Mouse (Mus musculus) heart, adult 18-20 months (tissue): Measurements from ENCODE around the gene Mnd1. TPM values are rescaled to one million over a fixed set of nuclear protein-coding genes. Genes with fewer than 3 reads are reported as not detected.

Source experiments
- DNase-seq, 2 experiments: peaks; one replicate each; pipeline ENCODE4 v3.0.0; 2021 to 2022; ENCODE audit warnings: mixed read lengths in 1 of 2
- total RNA-seq, 2 experiments: library from RNA; stranded (reverse); gene quantifications; 2 replicates each; pipeline ENCODE4 v1.2.3; 2021

The Mnd1 gene
- total RNA-seq, 2 experiments from 2014 or later = 2.7 to 2.8 TPM

DNA sequence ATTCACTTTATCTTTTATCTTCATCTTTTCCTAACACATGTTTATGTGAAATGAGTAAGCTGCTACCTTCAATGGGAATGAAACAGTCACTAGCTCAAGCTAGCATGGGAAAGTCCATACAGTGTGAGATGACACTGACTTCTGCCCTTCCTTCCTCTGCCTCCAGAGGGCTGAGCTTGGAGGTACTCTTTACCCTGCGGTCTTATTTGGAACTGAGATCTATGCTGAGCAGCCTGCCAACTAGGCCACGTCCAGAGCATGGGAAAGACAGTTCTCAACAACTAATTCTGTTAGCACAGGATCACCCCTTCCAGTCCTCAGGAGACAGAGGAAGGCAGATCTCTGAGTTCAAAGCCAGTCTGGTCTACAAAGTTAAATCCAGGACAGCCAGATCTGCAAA lies 64.6 kb downstream of the Mnd1 start:
- DNase-seq = peak in 1 of 2 experiments; percentile 25

DNA sequence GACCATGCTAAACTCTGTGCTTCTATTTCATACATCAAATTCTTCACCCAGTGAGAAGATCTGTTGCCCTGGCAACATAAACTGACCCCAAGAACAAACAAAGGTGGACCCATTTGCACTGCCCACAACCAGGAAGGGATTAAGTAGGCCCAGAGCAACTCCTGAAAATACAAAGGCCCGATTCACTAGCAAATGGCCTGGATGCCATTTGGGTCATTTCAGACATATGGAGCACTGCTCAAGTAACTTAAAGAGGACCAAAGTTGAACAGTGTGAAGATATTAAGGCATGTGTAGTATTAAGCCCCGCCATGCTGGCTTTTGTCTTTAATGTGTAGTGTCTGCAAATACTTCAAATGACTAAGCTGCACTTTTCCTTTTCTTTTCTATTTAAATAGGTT lies 68.7 kb downstream of the Mnd1 start:
- no peak for DNase-seq

DNA sequence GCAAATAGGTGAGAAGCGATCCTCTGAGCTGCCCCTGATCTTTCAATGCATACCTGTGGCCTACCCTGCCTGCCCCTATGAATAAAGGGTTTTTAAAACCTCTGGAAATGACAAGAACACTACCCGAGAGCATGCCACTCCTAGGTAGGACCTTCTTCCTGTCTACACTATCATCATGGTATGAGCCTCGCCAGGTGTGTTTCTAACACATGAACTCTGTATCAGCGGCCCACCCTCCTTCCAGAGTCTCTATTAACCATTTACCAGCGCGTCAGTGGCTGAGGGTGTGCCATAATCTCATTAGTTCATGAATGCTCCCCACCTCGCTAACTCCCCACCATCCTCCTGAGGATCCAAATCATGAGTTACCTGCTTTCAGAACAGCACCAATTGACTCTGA lies 69.2 kb downstream of the Mnd1 start:
- no peak for DNase-seq

DNA sequence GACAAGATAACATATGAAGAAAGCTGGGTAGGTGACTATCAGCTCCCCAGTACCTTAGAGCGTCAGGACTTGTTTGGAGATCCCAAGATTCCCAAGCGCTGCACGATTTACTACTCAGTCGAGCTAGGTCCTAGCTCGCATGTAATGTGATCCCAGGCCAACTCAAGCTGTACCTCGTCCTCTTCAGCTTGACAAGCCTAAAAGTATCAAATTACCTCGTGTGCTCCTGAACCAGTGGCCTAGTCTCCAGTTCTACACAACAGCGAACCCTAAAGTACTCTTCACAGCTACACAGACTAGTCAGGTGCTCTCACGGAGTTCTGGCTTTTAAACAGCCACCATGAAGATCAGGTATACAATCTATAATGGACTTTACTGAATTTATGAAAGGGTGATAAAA lies 70.2 kb downstream of the Mnd1 start:
- no peak for DNase-seq

DNA sequence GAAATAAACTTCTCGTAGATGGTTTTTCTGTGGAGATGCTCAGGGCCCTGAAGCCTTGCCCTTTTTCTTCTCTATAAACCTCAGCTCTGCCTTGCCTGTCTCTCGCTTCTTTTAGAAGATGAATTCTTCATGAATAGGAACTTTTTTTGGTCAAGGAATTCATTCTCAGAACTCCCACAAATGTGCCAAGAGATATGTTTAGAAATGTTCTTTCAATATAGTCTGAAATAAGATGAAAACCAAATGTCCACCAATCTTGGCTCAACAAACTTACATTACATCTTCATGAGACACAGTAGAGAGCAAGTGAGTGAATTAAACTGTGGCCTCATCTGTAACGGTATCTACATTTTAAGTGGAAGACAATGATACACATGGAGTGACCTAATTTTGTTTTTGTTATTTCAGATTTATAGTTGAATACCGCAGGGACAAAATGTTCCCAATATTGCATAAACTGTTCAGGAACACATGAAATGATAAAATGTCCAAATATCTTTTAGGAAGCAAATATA lies 74.3 kb downstream of the Mnd1 start:
- DNase-seq = no peak

DNA sequence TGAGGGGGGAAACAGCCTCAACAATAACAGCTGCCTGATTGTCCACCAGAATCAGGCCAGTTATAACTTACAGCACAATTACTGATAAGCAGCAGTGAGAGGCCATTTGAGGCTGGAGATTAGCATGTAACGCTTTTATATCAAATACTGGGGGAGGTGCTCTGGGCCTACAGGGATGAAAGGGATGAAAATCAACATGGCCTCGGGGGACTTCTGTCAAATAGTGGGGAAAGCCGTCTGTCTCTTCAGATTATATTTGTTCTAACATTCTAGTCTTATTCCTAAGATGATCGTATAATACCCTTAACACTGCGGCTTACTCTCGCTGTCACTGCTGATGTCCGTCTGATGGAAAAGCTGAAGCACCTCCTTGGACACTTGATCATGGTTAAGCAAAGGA lies 75.5 kb downstream of the Mnd1 start:
- DNase-seq = no peak

DNA sequence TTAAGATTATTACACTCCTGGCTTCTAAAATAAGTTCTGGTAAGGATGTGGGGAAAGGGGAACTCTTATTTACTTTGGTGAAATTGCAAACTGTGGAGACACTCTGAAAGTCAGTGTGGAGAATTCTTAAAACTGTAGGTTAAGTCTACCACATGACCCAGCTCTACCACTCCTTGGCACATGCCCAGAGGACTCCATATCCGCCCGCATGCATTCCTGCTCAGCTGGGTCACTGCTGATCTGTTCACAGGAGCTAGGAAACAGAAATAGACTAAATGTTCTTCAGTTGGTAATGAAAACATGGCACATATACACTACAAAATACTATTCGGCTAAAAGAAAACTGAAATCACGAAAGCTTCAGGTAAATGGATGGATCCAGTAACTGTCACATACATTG lies 78.1 kb downstream of the Mnd1 start:
- DNase-seq = no peak

DNA sequence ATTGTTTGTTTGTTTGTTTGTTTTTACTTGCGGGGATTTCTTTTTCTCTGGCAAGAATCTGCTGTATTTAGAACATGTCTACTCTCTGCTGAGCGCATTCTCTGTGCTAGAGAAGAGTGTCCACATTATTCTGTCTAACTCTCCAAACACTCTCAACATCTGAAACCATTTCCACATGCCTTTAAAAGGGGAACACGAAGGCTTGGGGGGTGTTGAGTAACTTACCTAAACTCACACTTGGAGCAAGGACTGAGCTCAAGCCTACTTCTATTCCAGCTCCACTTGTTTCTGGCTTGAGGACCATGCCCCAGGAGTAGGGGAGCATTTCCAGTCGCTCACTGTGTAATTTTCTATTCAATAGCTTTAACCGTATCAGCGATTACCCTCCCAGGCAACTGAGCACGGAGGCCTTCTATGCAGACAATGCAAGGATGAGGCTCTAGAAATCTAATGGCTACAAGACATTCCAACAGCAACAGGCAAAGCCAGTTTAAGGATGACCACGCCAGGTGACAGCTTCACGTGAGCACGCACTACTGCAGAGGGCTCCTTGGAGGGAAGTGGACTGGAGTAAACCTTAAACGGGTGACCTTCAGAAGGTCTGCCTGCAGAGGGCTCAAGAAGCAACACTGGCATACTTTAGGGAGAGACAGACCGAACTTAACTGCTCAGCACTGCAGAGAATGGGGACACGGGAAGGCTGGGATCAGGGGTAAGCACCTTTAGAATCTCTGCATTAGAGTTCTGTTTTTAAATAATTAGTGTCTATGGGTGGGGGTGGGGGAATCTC lies 78.8 kb downstream of the Mnd1 start:
- no peak for DNase-seq

DNA sequence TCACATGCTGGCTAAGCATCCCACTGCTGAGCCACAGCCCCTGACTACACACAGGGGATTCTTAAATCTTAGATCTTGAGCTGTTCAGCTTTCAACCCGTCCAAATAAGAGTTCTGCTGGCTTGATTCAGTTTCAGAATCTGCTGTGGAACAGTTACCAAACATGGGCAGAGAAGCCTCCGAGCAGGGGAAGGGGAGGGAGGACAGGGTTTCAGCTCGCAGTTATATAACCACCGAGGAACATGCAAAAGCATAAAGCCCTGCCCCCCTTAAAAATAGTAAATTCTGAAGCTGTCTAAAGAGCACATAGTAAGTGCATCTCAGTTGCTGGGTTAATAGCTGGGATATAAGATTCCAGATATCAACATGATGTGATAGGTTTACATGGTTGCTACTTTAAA lies 80.1 kb downstream of the Mnd1 start:
- DNase-seq = no peak

DNA sequence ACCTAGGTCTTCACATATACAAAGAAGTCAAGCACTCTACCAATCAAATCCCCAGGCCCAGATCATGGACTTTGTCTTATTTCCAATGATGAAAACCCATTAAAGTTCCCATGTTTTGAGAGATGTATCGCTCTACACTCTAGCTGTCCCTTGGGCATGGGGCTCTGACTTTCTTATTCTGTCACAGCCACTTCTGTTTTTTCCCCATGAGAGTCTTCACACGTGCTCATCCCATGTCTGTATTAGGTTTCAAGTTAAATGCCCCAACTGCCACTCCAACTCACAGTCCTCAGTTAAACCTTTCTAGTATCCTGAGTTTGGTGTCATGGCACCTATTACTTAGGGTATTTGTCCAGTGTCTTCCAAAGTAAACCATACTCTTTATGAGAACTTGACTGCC lies 80.8 kb downstream of the Mnd1 start:
- DNase-seq = no peak

DNA sequence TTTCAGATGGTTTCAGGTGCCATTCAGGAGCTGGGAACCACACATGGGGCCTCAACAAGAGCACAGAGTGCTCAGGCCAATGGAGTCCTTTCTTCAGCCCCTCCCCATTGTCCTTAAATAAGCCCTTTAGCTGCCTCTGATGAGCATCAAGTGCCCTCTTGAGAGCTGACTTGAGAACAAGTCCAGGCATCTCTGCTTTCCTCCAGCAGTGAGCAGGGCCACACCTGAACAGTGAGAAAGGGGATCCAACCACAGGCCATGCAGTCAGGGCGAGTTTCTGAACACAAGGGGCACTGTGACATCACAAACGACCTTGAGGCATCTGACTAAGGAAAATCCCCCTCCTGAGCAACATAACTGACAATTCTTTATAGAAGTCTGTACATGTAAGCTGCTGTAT lies 83.9 kb downstream of the Mnd1 start:
- no peak for DNase-seq

DNA sequence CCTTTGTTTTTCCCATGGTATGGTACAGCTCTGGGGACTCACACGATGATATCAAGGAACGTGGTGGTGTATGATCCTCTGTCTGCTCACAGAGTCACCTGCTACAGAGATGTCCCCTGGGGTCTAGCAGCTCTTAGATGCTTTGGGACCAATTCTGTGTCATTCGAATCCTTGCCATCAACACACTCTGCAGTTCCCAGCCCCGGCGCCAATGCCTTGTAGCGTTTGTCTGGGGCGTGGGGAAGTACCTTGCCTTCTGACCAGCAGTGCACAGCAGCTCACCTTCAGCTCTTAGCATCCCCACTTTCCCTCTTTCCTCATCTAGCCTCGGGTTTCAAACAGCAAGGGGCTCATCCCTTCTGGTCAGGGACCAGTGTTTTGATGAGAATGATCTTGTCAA lies 84.8 kb downstream of the Mnd1 start:
- DNase-seq = no peak

DNA sequence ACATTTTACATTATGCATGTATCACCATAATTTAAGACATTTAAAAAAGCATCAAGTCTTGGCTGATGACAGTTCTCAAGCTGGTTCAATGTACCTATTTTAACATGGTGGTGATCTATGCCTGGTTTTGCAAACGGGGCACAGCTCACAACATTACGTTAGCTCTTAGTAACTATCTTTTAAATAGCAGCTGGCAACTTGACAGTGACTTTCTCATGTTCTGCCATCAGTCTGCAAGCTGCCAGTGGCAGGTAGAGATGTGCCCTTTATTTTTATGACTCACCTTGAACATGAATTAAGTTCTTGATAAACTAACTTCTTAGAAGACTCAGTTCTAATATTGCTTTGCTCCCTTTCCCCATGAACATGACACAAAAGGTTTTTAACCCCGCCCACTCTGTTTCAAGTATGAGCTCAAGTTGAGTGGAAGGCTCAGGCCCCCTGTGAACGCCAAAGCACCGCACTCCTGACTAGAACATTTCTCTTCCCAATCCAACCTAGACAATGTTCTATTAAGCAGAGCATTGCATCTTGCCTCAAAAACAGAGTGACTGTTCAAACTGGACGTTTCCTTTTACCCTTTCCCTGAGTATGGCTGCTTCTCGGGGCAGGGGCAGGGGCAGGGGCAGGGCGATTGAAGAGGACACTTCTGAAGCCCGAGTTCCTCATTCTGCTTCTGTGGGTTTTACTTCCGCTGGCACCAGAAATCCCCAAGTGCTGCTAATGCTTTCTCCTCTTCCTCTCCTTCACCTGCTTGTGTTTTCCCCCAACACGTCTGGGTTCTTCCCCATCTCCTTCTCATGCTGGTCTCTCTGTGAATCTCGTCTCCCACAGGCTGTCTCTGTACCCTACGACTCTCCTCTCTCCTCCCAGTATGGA lies 86.5 kb downstream of the Mnd1 start:
- DNase-seq = peak in 1 of 2 experiments; percentile 42

DNA sequence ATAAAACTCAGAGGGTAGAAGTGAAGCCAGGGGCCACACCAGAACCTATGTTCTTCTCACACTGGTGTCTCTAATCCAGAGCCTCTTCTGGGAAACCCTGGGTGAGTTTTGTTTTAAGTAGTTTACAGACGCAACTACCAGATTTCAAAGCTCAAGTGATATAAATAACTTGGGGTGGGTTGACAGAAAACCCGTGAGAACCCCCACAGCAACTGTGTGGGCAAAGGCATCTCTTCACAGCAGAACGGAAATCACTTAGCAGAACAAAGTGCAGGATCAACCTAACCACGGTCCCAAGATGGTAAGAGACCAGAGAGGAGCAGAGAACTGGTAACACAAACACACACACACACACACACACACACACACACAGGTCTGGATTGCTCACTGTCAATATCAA lies 89.8 kb downstream of the Mnd1 start:
- DNase-seq = no peak

DNA sequence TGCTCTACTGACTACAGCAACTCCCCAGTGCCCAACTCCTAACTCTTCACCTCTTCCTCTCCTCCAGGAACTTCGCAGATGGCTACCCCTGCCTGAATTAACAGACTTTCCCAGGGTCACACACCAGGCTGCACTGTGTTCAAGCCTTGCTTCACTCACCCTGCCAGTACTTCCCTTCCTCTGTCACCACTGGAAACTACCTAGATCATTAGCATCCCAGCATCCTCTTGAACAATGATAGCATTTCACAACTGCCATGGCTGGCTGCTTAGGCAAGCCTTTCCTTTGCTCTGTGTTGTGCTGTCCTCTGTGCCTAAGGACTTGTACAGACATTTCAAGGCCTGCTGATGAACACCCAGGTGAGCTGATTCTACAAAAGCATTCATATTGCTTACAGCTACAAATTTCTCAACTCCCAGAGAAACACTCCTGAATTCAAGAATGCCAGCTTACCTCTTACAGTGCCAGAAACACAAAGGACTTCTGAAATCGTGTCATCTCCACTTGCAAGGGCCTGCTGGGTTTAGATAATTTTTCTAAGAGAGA lies 92.1 kb downstream of the Mnd1 start:
- no peak for DNase-seq

DNA sequence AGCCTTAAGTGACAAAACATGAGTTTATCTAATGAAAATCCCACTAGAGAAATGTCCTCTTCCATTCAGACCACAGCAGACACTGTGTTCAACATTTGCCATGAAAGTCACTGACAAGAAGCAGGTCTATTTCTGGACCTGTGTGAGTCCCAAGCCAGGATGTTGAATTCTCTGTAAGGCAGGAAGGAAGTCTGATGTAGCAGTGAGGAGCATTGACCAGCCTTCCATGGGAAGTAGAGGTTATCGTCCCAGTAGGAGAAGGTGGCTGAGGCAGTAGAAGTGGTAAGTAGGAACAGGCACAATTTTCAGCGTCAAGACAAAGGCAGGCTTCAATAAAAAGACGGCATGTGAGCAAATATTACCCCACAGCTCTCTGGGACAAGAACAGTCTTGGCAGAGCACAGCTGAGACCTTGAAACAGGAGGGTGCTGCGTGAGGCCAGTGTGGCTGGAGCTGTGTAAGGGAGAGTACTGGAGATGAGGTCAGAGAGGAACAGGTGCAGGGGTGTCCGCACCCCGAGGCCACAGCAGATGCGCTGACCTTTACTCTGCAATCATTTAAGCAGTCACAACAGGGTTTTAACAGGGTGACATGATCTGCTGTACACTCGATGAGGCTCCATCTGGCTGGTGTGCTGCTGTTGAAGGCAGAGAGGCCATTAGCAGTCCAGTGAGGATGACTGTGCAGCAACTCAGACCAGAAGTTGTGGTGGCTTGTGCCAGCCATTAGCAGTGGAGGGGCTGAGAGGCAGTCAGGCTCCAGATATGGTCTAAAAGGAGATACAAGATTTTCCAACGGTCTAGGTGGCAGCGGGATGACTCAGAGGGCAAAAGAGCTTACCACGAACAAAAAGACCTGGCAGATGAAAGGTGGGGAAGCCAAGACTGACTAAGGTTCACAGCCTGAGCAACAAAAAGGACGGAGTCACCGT lies 93.8 kb downstream of the Mnd1 start:
- DNase-seq = peak; percentile 32 to 40

DNA sequence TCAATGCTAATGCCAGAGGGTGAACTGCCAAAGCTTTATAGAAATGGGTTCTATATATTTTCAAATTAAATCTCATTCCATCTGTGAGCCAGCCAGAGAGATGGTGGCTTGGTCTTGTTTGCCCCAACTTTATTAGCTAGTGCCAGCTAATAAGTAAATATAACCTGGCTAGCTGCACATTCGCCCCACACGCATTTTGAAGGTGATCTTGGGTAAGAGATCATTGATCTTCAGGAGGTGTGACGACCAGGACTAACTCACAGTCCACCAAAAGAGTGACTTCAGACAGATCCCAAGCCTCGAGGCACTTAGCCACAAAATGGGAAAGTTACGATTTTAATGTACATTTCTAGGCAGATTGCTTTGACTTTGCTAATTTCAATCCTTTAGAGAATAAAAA lies 94.6 kb downstream of the Mnd1 start:
- DNase-seq = no peak

DNA sequence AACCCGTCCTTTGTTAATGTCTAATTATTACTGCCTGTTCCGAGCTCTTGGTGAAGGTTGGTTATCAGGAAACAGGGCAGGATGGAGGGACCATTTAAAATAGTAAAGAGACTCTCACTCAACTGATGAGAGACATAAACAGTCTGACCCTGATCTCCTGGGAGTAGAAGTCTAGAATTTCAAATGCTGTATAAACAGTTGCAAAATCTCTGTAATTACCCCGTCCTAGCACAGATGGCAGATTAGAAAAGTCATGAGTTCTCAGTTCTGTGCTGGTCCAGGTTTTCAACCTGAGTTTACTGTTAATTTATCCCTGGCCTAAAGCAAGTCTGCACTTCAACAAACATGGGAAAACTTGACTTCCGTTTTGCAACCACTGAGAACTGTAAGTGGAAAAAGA lies 95.5 kb downstream of the Mnd1 start:
- no peak for DNase-seq

DNA sequence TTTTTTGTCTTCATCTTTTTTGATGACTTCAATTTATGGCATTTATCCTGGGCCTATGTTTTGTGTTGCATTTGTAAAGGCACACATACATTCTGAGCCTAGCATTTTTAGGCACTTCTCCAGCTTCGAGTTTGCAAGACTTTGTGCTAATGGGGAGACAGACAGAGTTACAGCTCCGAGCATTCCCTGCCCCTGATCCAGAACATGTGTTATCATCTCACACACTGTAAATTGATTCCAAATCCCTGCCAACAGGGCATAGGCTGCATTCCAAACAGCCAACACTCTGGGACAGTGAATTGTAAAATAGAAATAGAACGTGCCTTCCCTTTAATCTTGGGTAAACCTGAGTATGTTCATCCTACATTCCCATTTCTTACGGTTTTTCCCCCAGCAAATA lies 95.9 kb downstream of the Mnd1 start:
- no peak for DNase-seq

DNA sequence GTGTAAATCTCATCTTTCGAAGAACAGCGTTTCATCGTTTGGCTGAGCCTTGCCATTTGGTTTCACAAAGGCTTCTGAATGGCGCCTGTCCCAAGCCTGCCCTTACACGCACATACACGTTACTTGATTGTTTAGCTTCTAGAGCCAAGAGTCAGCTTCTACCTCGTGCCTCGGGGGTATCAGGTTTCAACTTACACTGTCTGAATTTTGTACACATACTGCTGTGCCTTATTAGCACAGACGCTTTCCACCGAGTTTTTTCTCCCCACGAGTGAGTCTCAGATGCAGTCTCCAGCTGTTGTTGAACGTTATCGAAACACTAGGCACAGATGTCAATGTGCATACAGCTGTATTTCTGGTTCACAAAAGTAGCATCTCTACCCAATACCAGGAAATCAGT lies 96.3 kb downstream of the Mnd1 start:
- peak in 1 of 2 experiments; percentile 36 for DNase-seq

DNA sequence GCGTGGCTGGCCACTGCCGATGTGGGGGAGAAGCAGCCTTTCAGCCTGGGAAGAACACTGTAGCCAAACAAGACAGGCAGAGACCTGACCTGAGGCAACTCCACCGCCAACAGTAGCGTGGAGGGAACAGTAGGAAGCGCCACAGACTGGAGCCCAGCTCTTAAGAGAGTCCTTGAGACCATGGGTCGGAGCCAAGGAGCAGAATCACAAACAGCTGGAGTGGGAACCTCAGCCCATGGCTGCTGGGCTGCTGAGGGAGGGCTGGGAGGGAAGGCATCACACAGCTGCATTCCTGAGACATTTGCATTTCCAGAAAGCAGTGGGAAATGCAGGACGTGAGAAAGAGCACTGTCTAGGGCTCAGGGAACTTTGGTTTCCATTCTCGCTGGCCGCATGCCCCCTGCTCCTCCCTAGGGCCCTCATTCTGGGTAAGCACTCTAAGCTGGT lies 106.8 kb downstream of the Mnd1 start:
- peak; percentile 67 to 69 for DNase-seq

DNA sequence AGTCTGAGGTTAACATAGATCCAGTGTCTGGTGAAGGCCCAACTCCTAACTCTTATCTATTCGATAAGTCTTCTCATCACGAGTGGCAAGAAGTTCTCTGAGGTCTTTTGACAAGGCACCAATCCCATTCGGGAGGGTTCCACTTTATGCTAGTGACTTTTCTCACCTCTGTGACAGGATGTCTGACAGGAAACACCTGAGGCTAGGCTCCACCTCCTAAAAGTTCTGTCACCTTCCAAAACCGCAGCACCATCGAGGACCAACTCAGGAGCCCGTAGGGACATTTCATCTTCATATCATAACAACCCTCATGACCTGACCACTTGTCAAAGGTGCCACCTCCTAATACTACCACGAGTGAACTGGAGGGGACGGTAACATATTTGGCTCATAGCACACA lies 109.4 kb downstream of the Mnd1 start:
- no peak for DNase-seq
